Mouse (Mus musculus) spleen, adult 2 months (tissue): ENCODE data around the gene Depdc5.

Source experiments
- CTCF ChIP-seq: fragments of 200-500 bp; IDR thresholded peaks from 2 replicates; pipeline ENCODE4 v1.5.1; 2011; ENCODE audit warnings: mild to moderate bottlenecking, inconsistent platforms; ENCODE audit not compliant: insufficient read depth, insufficient read length, insufficient replicate concordance; ENCODE audit errors: extremely low read depth
- POLR2A ChIP-seq: fragments of 200-500 bp; IDR thresholded peaks from 2 replicates; pipeline ENCODE4 v1.6.1; 2011; ENCODE audit warnings: low read depth, low read length, inconsistent platforms

DNA sequence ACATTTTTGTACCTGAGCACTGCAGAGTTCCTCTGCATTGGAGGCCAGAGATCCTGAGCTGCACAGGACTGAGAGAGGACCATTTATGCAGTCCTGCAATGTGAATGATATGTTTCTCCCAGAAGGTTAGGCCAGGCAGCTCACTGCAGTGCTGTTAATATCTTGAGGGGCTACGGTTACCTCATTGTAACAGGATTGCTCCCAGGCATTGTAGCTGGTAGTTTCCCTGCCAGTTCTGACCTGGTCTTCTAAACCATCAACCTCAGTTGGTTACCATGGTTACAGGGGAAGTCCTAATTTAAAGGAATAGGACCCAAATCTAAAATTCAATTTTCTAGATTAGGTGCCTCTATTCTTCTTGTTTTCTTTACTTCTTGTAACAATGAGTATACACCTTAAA is 121.9 kb downstream of the Depdc5 start:
- TF ChIP-seq POLR2A (no peak), CTCF (no peak)
